Mouse (Mus musculus) monocyte, adult 59 days (primary cell): Measurements from ENCODE around the gene Lor. TPM values are rescaled to one million over a fixed set of nuclear protein-coding genes. Genes with fewer than 3 reads are reported as not detected.

Experiments
- total RNA-seq, 2 experiments: library from RNA; stranded (reverse); gene quantifications; one replicate each; pipeline ENCODE4 v1.2.4; 2023

Gene Lor
- total RNA-seq = not detected

GRCm38 (mm10) chr3:92083042-92083441, at the start of gene Lor:
Gene Lor (minus strand): TSS chr3:92083142.

GRCm38 (mm10) chr3:92123847-92124246, 40.9 kb upstream of the Lor start, which contains the start of gene Prr9:
Gene Prr9 (minus strand): TSS chr3:92123947.

Other genes starting within 250 kb of the Lor start
- gene Pglyrp3, start 68.6 kb downstream of the Lor start, total RNA-seq = not detected
- gene Prr9, start 40.8 kb upstream of the Lor start, total RNA-seq = not detected
- gene Lelp1, start 59.6 kb upstream of the Lor start, total RNA-seq = not detected
- not detected for gene Sprr2a1, start 132.7 kb upstream of the Lor start, total RNA-seq
- gene Sprr2a2, start 132.8 kb upstream of the Lor start, total RNA-seq = not detected
- gene Sprr2a3, start 202.3 kb upstream of the Lor start, total RNA-seq = not detected
- not detected for gene Sprr2b, start 233.5 kb upstream of the Lor start, total RNA-seq